Mouse (Mus musculus): ENCODE measurements around the gene St5.

- no peak for TF ChIP-seq CTCF (IDR thresholded peaks at IDR 0.05; ENCODE audit: low read depth, low read length)
- TF ChIP-seq POLR2A (IDR thresholded peaks at IDR 0.05; ENCODE audit: borderline replicate concordance, low read depth, low read length): no peak
Observed at GRCm38 (mm10) chr7:109592184-109592583, 111.2 kb downstream of the St5 start.

Measured in bone marrow macrophage, adult 2 months (primary cell).